Mouse (Mus musculus): Measurements from ENCODE around the gene Tmbim1.

- TF ChIP-seq CTCF (IDR thresholded peaks at IDR 0.05), result no peak
- TF ChIP-seq EP300 (IDR thresholded peaks at IDR 0.05), result no peak
Observed at GRCm38 (mm10) chr1:74281372-74281771, 24.1 kb downstream of the Tmbim1 start.
